Mouse (Mus musculus) heart, embryonic 16.5 days (tissue): Measurements from ENCODE around the gene Raver2. TPM values are rescaled to one million over a fixed set of nuclear protein-coding genes. Genes with fewer than 3 reads are reported as not detected.

Experiments used
- ATAC-seq: fragments of 200-750 bp; cut with Nextera tagmentation; replicated peaks from 2 replicates; pipeline ENCODE4 v1.8.0; 2017; ENCODE audit warnings: moderate number of reproducible peaks; ENCODE audit not compliant: insufficient read depth, low FRiP score; ENCODE audit errors: extremely low read depth
- H3K27ac ChIP-seq: fragments of 300-500 bp; sonication (generic); 2 replicates; pipeline ENCODE4 v1.5.1; 2014; ENCODE audit warnings: mild to moderate bottlenecking, low read length, control low read depth, moderate library complexity
- H3K27me3 ChIP-seq: fragments of 300-500 bp; sonication (generic); 2 replicates; pipeline ENCODE4 v1.6.1; 2014; ENCODE audit warnings: low read length, mixed read lengths; ENCODE audit not compliant: control insufficient read depth, insufficient read depth
- H3K36me3 ChIP-seq: fragments of 300-500 bp; sonication (generic); 2 replicates; pipeline ENCODE4 v1.6.1; 2014; ENCODE audit not compliant: control insufficient read depth, insufficient read depth
- H3K4me1 ChIP-seq: fragments of 300-500 bp; sonication (generic); 2 replicates; pipeline ENCODE4 v1.6.1; 2014; ENCODE audit warnings: low read length, mixed read lengths; ENCODE audit not compliant: control insufficient read depth, insufficient read depth
- H3K4me2 ChIP-seq: fragments of 300-500 bp; sonication (generic); 2 replicates; pipeline ENCODE4 v1.6.1; 2014; ENCODE audit warnings: low read depth, mild to moderate bottlenecking, control low read depth, low read length
- H3K4me3 ChIP-seq: fragments of 300-500 bp; sonication (generic); 2 replicates; pipeline ENCODE4 v1.5.1; 2014; ENCODE audit warnings: mild to moderate bottlenecking, control low read depth, low read length
- H3K9ac ChIP-seq: fragments of 300-500 bp; sonication (generic); 2 replicates; pipeline ENCODE4 v1.6.1; 2014; ENCODE audit warnings: low read length, control low read depth
- H3K9me3 ChIP-seq: fragments of 300-500 bp; sonication (generic); replicated peaks from 2 replicates; pipeline ENCODE4 v1.6.1; 2016; ENCODE audit warnings: low read length; ENCODE audit not compliant: control insufficient read depth
- WGBS: fragments of 180-500 bp; shearing (Covaris S2); extraction: QIAGEN DNeasy Blood & Tissue Kit; methylation state at CpG from one replicate; pipeline ENCODE4 v1.1.7; 2014; 5-methylcytosine and 5-hydroxymethylcytosine counted together
- polyA plus RNA-seq: library from polyadenylated mRNA; unstranded; fragments of >200 nt; fragmentation: Nextera tagmentation; extraction: Ambion mirVana; gene quantifications from 2 replicates; pipeline ENCODE4 v1.2.1, GENCODE M21; 2015

The Raver2 gene
- polyA plus RNA-seq, 1 experiment from 2014 or later = 4.2 TPM

DNA sequence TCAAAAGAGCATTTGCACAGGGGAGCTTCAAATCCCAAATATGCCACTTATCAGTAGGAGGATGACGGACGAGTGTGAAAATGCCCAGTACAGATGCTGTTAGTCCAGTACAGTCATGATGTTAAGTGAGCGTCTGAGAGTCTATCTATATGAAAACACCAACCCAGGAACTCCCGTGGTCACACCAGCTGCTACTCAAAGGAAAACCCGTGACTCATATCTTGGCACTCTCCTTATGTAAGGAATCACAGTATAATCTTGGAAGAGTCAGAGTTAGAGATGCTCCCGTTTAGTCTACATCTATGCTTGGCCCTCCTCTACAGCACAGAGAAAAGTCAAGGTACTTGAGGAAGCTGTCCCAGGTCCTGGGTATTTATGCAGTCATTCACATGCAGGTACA, 89.5 kb downstream of the Raver2 start:
- no peaks in the 10 kb centered on the region for H3K27me3 ChIP-seq

GRCm38 (mm10) chr4:101159191-101159764, 90.5 kb downstream of the Raver2 start:
- peaks cover 48% of the 10 kb centered on the region for H3K36me3 ChIP-seq
- no peak overlapping the region for H3K4me2 ChIP-seq
- no peaks in the 10 kb centered on the region for H3K27me3 ChIP-seq
- H3K27ac ChIP-seq = no peak overlapping the region
- no peak for ATAC-seq
- H3K4me1 ChIP-seq = peaks cover 4% of the 10 kb centered on the region
- no peak overlapping the region for H3K4me3 ChIP-seq
- no peaks in the 10 kb centered on the region for H3K9me3 ChIP-seq
- no peak overlapping the region for H3K9ac ChIP-seq
- 75% methylated on average over 12 of the region's 12 CpGs for WGBS

More for the DNA sequence above, 89.5 kb downstream of the Raver2 start:
- WGBS = 58% methylated on average over 6 of the region's 6 CpGs
- peaks cover 4% of the 10 kb centered on the region for H3K4me1 ChIP-seq
- no peak for ATAC-seq
- no peak overlapping the region for H3K4me3 ChIP-seq
- no peak overlapping the region for H3K27ac ChIP-seq
- peaks cover 49% of the 10 kb centered on the region for H3K36me3 ChIP-seq
- H3K4me2 ChIP-seq = no peak overlapping the region
- no peaks in the 10 kb centered on the region for H3K9me3 ChIP-seq
- H3K9ac ChIP-seq = no peak overlapping the region

DNA sequence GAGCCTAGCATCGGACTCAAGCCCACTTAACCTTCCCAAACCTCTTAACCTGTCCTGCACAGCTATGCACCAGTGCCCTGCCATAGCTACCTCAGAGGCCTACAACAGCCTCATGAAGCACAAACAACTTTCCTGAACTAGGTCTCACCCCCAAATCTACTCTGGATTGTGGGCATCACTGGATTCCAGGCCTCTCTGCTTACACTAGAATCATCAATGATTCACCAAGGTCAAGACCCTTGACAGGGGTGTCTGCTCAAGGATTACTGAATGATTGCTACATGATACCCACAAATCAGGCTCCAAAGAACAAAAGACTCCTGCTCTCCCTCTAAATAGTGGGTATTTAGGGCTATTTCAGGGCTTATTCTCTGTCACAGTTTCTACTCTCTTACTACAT, 92.0 kb downstream of the Raver2 start:
- Histone ChIP-seq H3K27me3 (no peaks in the 10 kb centered on the region), H3K9ac (no peak overlapping the region), H3K4me2 (no peak overlapping the region), H3K27ac (no peak overlapping the region), H3K4me1 (peaks cover 3% of the 10 kb centered on the region), H3K4me3 (no peak overlapping the region), H3K36me3 (peaks cover 43% of the 10 kb centered on the region), H3K9me3 (no peaks in the 10 kb centered on the region)
- no peak for ATAC-seq
- WGBS = 84% methylated on average over 1 of the region's 1 CpGs

- Histone ChIP-seq H3K36me3 (peaks cover 17% of the 10 kb centered on the region), H3K9me3 (no peaks in the 10 kb centered on the region), H3K27me3 (no peaks in the 10 kb centered on the region), H3K4me1 (no peaks in the 10 kb centered on the region), H3K9ac (no peak overlapping the region), H3K4me3 (no peak overlapping the region), H3K4me2 (no peak overlapping the region), H3K27ac (no peak overlapping the region)
- 64% methylated on average over 2 of the region's 2 CpGs for WGBS
- ATAC-seq = no peak
These were observed 95.4 kb downstream of the Raver2 start for GRCm38 (mm10) chr4:101164189-101164588.

- H3K36me3 ChIP-seq = peaks cover 14% of the 10 kb centered on the region
- no peak for ATAC-seq
These were observed 95.9 kb downstream of the Raver2 start for GRCm38 (mm10) chr4:101164673-101165072.

DNA sequence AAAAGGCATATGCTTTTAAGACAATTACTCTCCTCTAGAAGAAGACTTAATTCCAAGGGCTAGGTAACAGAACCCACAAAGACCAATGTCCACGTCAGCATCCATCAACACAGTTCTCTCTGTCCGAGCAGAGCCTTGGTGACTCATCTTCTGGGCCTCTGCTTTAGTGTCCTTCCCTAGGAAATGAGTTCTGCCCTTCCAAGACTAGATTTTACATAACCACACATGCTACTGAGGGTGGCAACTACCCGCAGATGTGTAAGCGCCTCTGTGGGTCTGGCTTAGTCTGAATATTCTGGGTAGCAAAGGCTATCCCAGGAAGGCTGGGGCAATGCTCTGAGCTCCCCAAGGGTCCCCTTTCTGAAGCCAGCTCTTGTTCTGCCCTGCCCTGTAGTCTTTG, 97.0 kb downstream of the Raver2 start:
- no peaks in the 10 kb centered on the region for H3K27me3 ChIP-seq
- no peak overlapping the region for H3K27ac ChIP-seq
- H3K36me3 ChIP-seq = peaks cover 11% of the 10 kb centered on the region
- no peaks in the 10 kb centered on the region for H3K9me3 ChIP-seq
- H3K4me1 ChIP-seq = no peaks in the 10 kb centered on the region
- 86% methylated on average over 4 of the region's 4 CpGs for WGBS
- H3K4me3 ChIP-seq = no peak overlapping the region
- ATAC-seq = no peak
- no peak overlapping the region for H3K4me2 ChIP-seq
- H3K9ac ChIP-seq = no peak overlapping the region

More at GRCm38 (mm10) chr4:101164673-101165072, 95.9 kb downstream of the Raver2 start:
- 84% methylated on average over 2 of the region's 2 CpGs for WGBS
- no peaks in the 10 kb centered on the region for H3K9me3 ChIP-seq
- no peak overlapping the region for H3K4me3 ChIP-seq
- no peak overlapping the region for H3K27ac ChIP-seq
- H3K4me2 ChIP-seq = no peak overlapping the region
- no peaks in the 10 kb centered on the region for H3K4me1 ChIP-seq
- H3K27me3 ChIP-seq = no peaks in the 10 kb centered on the region
- no peak overlapping the region for H3K9ac ChIP-seq

GRCm38 (mm10) chr4:101167777-101168176, 99.0 kb downstream of the Raver2 start:
- H3K36me3 ChIP-seq = peaks cover 14% of the 10 kb centered on the region

GRCm38 (mm10) chr4:101168189-101168778, 99.5 kb downstream of the Raver2 start:
- WGBS = 46% methylated on average over 6 of the region's 6 CpGs
- no peaks in the 10 kb centered on the region for H3K4me1 ChIP-seq
- H3K27me3 ChIP-seq = no peaks in the 10 kb centered on the region
- ATAC-seq = peak; percentile 50; the same call in 1 of the 2 replicates
- no peak overlapping the region for H3K27ac ChIP-seq
- no peaks in the 10 kb centered on the region for H3K9me3 ChIP-seq
- H3K4me3 ChIP-seq = no peak overlapping the region
- peaks cover 11% of the 10 kb centered on the region for H3K36me3 ChIP-seq
- H3K4me2 ChIP-seq = no peak overlapping the region
- no peak overlapping the region for H3K9ac ChIP-seq

More at GRCm38 (mm10) chr4:101167777-101168176, 99.0 kb downstream of the Raver2 start:
- 78% methylated on average over 1 of the region's 1 CpGs for whole genome bisulfite sequencing
- Histone ChIP-seq H3K4me2 (no peak overlapping the region), H3K9me3 (no peaks in the 10 kb centered on the region), H3K9ac (no peak overlapping the region), H3K27me3 (no peaks in the 10 kb centered on the region), H3K4me3 (no peak overlapping the region), H3K27ac (no peak overlapping the region), H3K4me1 (no peaks in the 10 kb centered on the region)
- peak; percentile 46; the same call in 1 of the 2 replicates for ATAC-seq

DNA sequence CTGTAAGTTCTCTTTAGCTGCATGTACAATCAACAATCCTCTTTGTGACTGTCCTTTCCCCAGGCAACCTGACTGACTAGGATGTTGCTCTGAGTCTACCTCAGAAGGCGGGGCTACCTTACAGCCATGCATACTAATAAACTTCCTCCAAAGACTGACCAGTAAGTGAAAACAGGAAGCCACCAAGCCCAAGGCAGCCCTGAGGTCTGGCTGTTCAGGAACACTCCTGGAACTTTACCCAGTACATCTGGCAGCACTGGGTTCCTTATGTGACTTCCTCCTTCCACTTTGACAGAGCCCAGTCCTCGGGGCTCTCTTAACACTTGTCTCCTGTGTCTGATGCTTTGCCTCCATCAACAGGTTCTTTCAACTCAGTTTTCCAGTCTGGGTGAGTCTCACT, 104.0 kb downstream of the Raver2 start:
- H3K27me3 ChIP-seq = no peaks in the 10 kb centered on the region
- WGBS = 60% methylated on average over 2 of the region's 2 CpGs
- H3K9me3 ChIP-seq = no peaks in the 10 kb centered on the region
- peaks cover 9% of the 10 kb centered on the region for H3K36me3 ChIP-seq
- ATAC-seq = no peak
- H3K4me2 ChIP-seq = no peak overlapping the region
- H3K27ac ChIP-seq = no peak overlapping the region
- H3K4me1 ChIP-seq = peaks cover 6% of the 10 kb centered on the region; the same call in 1 of the 2 replicates
- no peak overlapping the region for H3K9ac ChIP-seq
- H3K4me3 ChIP-seq = no peak overlapping the region
